Mouse (Mus musculus): ENCODE results near the gene Batf3.

GRCm38 (mm10) chr1:191073486-191073885 lies 24.2 kb upstream of the Batf3 start:
- TF ChIP-seq CTCF (IDR thresholded peaks at IDR 0.05; ENCODE audit: low read depth): no peak
- TF ChIP-seq EP300 (IDR thresholded peaks at IDR 0.05; ENCODE audit: low read depth): no peak
